Mouse (Mus musculus): Measurements from ENCODE around the gene Frmd5. TPM values are rescaled to one million over a fixed set of nuclear protein-coding genes. Genes with fewer than 3 reads are reported as not detected.
"Not testable (repeated sequence)": the region's sequence is repeated elsewhere in the genome, so short reads cannot be mapped to it uniquely, and the experiment has no call there.

Gene Frmd5
- polyA plus RNA-seq, 1 experiment from 2014 or later = 4.9 TPM

- H3K27me3 ChIP-seq (ENCODE audit: control insufficient read depth, insufficient read depth, low read length); ATAC-seq (replicated peaks; ENCODE audit: insufficient number of reproducible peaks, low FRiP score, low TSS enrichment, low read depth); H3K27ac ChIP-seq (replicated peaks; ENCODE audit: low read depth, low read length); H3K9me3 ChIP-seq (replicated peaks; ENCODE audit: control insufficient read depth, low read length); H3K36me3 ChIP-seq (replicated peaks; ENCODE audit: control insufficient read depth, insufficient read depth, low read depth, low read length); H3K4me2 ChIP-seq (ENCODE audit: low read depth, low read length); DNase-seq (ENCODE audit: low spot score); H3K9ac ChIP-seq (replicated peaks; ENCODE audit: low read length); H3K4me1 ChIP-seq (ENCODE audit: control insufficient read depth, insufficient read depth, low read length); H3K4me3 ChIP-seq (ENCODE audit: low read depth, low read length): not testable (repeated sequence)
- WGBS = 90% methylated on average over 1 of the region's 6 CpGs
These were observed 305.3 kb downstream of the Frmd5 start for GRCm38 (mm10) chr2:121501550-121501949.

Other genes starting within 250 kb of the Frmd5 start
- 16.4 and 16.7 TPM in 2 replicates for gene Casc4, start 59.9 kb upstream of the Frmd5 start, polyA plus RNA-seq (2014; fragmentation: Nextera tagmentation; extraction: Ambion mirVana)
- 67.6 and 68.4 TPM in 2 replicates for gene Ctdspl2, start 148.9 kb upstream of the Frmd5 start, polyA plus RNA-seq (2014; fragmentation: Nextera tagmentation; extraction: Ambion mirVana)
- 0.29 and 0.69 TPM in 2 replicates for gene Mageb3, start 149.0 kb upstream of the Frmd5 start, polyA plus RNA-seq (2014; fragmentation: Nextera tagmentation; extraction: Ambion mirVana)
- 13.4 and 15.5 TPM in 2 replicates for gene Eif3j1, start 221.5 kb upstream of the Frmd5 start, polyA plus RNA-seq (2014; fragmentation: Nextera tagmentation; extraction: Ambion mirVana)